Comparison of ENCODE assay signal across 28 mouse cellular contexts in the genomic region with DNA sequence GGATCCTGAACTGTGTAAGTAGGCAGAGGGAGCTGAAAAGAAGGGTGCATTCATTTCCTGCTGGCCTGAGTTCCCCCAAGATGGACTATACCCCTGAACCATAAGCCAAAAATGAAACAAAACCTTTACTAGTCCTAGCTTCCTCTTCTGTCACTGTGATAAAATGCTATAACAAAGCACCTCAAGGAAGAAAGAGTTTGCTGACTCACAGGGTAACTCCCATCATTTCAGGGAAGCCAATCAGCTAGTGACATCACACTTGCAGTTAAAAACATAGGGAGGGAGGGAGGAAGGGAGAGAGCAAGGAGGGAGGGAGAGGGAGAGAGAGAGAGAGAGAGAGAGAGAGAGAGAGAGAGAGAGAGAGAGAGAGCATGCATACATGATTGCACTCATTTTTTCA.
"Had no signal": no experiment of that assay in that cellular context is flagged by ENCODE, and none has a peak within 500 bp of the region (broad histone marks: within the 10 kb centered on the region; RNA-seq: fewer than 3 reads in every experiment).

No protein-coding gene starts in this region.

- H3K4me1 ChIP-seq: heart, embryonic 13.5 days; heart, embryonic 15.5 days; intestine, embryonic 15.5 days had no signal

- H3K9ac ChIP-seq: heart, embryonic 13.5 days; heart, embryonic 15.5 days; hindbrain, embryonic 13.5 days; hindbrain, embryonic 14.5 days; hindbrain, embryonic 15.5 days; intestine, embryonic 15.5 days; kidney, embryonic 15.5 days had no signal

- H3K27ac ChIP-seq: heart, embryonic 13.5 days; heart, embryonic 15.5 days; hindbrain, embryonic 10.5 days; hindbrain, embryonic 13.5 days; hindbrain, embryonic 14.5 days; hindbrain, embryonic 15.5 days; hindbrain, postnatal 0 days; intestine, embryonic 15.5 days; kidney, embryonic 15.5 days; kidney, postnatal 0 days; layer of hippocampus, adult 2 months; left cerebral cortex, adult 2 months had no signal

- H3K4me3 ChIP-seq: heart, embryonic 13.5 days; heart, embryonic 15.5 days; hindbrain, embryonic 10.5 days; hindbrain, embryonic 13.5 days; hindbrain, embryonic 15.5 days; intestine, embryonic 15.5 days; kidney, embryonic 15.5 days; layer of hippocampus, adult 2 months; left cerebral cortex, adult 2 months had no signal

- H3K9me3 ChIP-seq: heart, embryonic 15.5 days; hindbrain, embryonic 13.5 days; hindbrain, embryonic 15.5 days; intestine, embryonic 15.5 days; kidney, embryonic 15.5 days had no signal

- H3K36me3 ChIP-seq: heart, embryonic 13.5 days; heart, embryonic 15.5 days; hindbrain, embryonic 10.5 days; hindbrain, embryonic 13.5 days; hindbrain, embryonic 15.5 days; intestine, embryonic 15.5 days; kidney, embryonic 15.5 days had no signal

- ATAC-seq: hindbrain, embryonic 16.5 days; hindbrain, postnatal 0 days; inflammation-experienced regulatory T-cells, adult 6 months; intestine, embryonic 15.5 days; intestine, embryonic 16.5 days; intestine, postnatal 0 days had no signal

- DNase-seq: heart, postnatal 10 days; heart, postnatal 14 days; heart, postnatal 36 days; kidney, adult 18-20 months; kidney, adult 8-10 months; kidney, adult 9 months; kidney, postnatal 10 days; kidney, postnatal 14 days; kidney, postnatal 25 days; kidney, postnatal 4 days; layer of hippocampus, adult 9-11 months; layer of hippocampus, postnatal 36 days had no signal

- H3K4me2 ChIP-seq: heart, embryonic 13.5 days; heart, embryonic 15.5 days; hindbrain, embryonic 13.5 days; hindbrain, embryonic 14.5 days; hindbrain, embryonic 15.5 days; intestine, embryonic 15.5 days; kidney, embryonic 15.5 days had no signal

- H3K27me3 ChIP-seq: heart, embryonic 15.5 days; hindbrain, embryonic 15.5 days; intestine, embryonic 15.5 days; kidney, embryonic 15.5 days had no signal
